Mouse (Mus musculus): ENCODE results near the gene Prss3.
"Not testable (repeated sequence)": the region's sequence is repeated elsewhere in the genome, so short reads cannot be mapped to it uniquely, and the experiment has no call there.

The Prss3 gene

DNA sequence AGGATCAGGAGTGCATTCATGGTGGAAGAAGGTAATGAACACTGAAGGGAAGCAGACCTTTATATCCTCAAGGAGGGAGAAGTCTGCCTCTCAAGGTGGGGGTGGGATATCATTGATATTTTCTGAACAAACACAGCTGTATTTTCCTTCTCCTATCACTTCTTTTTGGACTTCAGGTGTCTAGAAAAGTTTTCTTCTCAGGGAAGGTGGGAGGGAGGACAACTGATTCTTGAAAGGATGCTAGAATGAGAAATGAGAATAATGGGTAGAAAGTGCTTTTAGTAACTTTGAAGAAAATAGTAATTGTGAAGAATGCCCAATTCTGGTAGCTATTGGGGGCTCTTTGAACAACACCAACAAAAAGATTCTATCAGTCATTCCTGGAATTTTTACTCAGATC lies at the start of gene Prss3:
Gene Prss3, minus strand, starts transcription at position 101 of the 400 bp plus-strand sequence.
- not testable (repeated sequence) for ATAC-seq (ENCODE audit: low TSS enrichment)

DNA sequence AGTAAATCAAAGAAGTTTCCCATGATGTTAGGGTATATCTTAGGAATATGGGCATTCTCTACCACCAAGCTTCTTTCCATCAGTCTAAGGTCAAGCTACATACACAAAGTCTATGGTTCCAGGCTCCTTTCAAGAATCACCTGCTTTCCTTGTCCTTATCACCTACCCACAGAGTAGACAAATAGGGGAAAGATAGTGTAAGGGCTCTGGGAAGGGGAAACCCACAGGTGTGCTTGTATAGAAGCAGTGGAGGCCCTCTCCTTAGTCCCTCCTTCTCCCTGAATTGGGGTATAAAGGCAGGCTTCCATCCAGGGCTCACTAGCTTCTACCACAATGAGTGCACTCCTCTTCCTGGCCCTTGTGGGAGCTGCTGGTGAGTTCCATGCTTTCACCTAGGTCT lies 14.6 kb upstream of the Prss3 start, which contains the start of gene Gm5771:
Gene Gm5771, plus strand, starts transcription at position 301 of the 400 bp plus-strand sequence.
- ATAC-seq (ENCODE audit: low TSS enrichment) = not testable (repeated sequence)

DNA sequence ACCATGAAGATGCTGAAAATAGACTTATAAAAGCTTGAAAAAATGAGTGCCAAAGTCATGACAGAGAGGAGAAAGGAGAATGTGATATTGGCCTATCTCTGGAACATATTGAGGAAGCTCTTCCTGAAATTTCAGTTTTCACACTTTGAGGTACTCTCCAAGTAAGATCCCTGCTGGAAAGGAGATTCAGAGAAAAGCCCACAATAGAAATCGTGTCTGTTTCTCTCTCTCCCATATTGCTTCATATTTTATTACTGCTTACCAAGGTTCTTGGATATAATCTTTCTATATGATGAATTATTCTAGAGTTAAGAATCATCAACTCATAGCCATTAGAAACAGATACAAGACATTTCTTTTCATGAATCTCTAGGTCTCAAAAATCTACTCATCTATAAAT lies 14.2 kb upstream of the Prss3 start:
- peak; percentile 92 for ATAC-seq (ENCODE audit: low TSS enrichment)

DNA sequence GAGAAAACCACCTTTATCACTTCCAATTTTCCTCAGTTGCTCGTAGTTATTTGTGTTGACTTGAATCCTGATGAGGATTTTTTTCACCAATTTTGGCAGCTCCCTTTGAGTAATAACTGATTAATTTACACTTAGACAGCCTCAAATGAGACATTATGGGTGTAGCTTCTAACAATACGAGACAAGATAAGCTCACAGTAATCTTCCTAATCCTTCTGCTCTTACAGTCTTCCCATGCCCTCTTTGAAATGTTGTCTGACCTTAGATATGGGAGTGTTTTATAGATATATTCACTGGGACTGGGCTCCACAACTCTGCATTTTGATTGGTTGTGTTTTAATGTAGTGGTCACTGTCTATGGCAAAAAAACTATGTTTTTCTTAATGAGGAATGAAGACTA lies 9.3 kb upstream of the Prss3 start:
- ATAC-seq (ENCODE audit: low TSS enrichment) = no peak

DNA sequence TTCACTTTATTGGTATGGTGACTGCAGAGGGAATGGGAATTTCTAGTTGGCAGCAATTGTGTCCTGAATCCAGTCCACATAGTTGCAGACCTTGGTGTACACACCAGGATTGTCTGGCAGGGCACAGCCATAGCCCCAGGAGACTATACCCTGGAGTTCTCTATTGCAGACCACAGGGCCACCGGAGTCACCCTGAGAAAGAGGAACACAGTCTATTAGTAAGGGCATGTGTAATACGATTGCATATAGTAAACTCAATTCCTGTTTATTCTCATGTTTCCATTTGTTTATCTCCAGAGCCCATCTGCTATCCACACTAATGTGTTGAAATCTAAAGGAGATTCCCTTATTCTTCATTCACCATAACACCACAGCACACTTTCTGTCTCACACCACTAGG lies 3.7 kb downstream of the Prss3 start:
- not testable (repeated sequence) for ATAC-seq (ENCODE audit: low TSS enrichment)

DNA sequence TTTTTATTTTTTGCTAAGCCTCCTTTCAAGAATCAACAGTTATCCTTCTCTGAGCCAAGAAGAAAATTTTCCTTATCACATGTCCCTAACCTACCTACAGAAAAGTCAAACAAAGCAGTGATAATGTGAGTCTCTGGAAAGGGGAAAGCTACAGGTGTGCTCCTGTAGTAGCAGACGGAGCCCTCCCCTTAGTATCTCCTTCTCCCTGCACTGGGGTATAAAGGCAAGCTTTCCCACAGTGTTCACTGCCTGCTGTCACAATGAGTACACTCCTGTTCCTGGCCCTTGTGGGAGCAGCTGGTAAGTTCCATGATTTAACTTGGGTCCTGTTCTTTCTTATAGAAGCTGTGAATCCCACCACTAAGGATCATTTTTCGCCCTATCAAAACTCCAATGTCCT lies 23.5 kb downstream of the Prss3 start, which contains the start of gene Try10:
Gene Try10, plus strand, starts transcription at position 174 of the 400 bp plus-strand sequence.
- no peak for ATAC-seq (ENCODE audit: low TSS enrichment)
